Mouse (Mus musculus) small intestine, adult 2 months (tissue): ENCODE measurements around the gene Zdhhc16. TPM values are rescaled to one million over a fixed set of nuclear protein-coding genes. Genes with fewer than 3 reads are reported as not detected.
"Not testable (repeated sequence)": the region's sequence is repeated elsewhere in the genome, so short reads cannot be mapped to it uniquely, and the experiment has no call there.

Source experiments
- H3K27ac ChIP-seq: fragments of 200-500 bp; 2 replicates; pipeline ENCODE4 v1.5.1; 2012; ENCODE audit warnings: low read depth, low read length, control low read depth, inconsistent platforms; ENCODE audit not compliant: insufficient read depth
- H3K27me3 ChIP-seq: fragments of 200-500 bp; 2 replicates; pipeline ENCODE4 v1.6.1; 2012; ENCODE audit warnings: mild to moderate bottlenecking, moderate library complexity, low read length, inconsistent platforms; ENCODE audit not compliant: control insufficient read depth, insufficient read depth
- H3K36me3 ChIP-seq: fragments of 200-500 bp; 2 replicates; pipeline ENCODE4 v1.6.1; 2012; ENCODE audit warnings: mild to moderate bottlenecking, low read length, control low read depth, inconsistent platforms; ENCODE audit not compliant: control insufficient read depth, insufficient read depth
- H3K4me1 ChIP-seq: fragments of 200-500 bp; 2 replicates; pipeline ENCODE4 v1.6.1; 2012; ENCODE audit warnings: low read length, inconsistent platforms, mixed read lengths; ENCODE audit not compliant: control insufficient read depth, insufficient read depth, insufficient read length
- H3K4me3 ChIP-seq: fragments of 200-500 bp; 2 replicates; pipeline ENCODE4 v1.5.1; 2012; ENCODE audit warnings: low read depth, mild to moderate bottlenecking, control low read depth, inconsistent platforms, low read length, moderate library complexity
- CTCF ChIP-seq: fragments of 200-500 bp; IDR thresholded peaks from 2 replicates; pipeline ENCODE4 v1.5.1; 2012; ENCODE audit warnings: low read depth, mild to moderate bottlenecking, control low read depth, inconsistent platforms, low read length, moderate library complexity, mixed read lengths; ENCODE audit not compliant: insufficient replicate concordance, insufficient read length; ENCODE audit errors: extremely low read depth
- POLR2A ChIP-seq: fragments of 200-500 bp; IDR thresholded peaks from 2 replicates; pipeline ENCODE4 v1.6.1; 2012; ENCODE audit warnings: low read depth, mild to moderate bottlenecking, control low read depth, inconsistent platforms, low read length, moderate library complexity
- WGBS: fragments of 180-500 bp; shearing (Covaris S2); methylation state at CpG from one replicate; pipeline ENCODE4 v1.1.7; 2018; 5-methylcytosine and 5-hydroxymethylcytosine counted together
- polyA plus RNA-seq: library from polyadenylated mRNA; depleted of rRNA; stranded (reverse); fragments of >200 nt; gene quantifications from 2 replicates; pipeline ENCODE4 v1.2.3, GENCODE M21; 2012

Zdhhc16 gene
- polyA plus RNA-seq, 1 experiment: 42.0 TPM

GRCm38 (mm10) chr19:41908736-41909135, 24.5 kb upstream of the Zdhhc16 start:
- H3K36me3 ChIP-seq: peaks cover 1% of the 10 kb centered on the region; the same call in 1 of the 2 replicates
- 86% methylated on average over 3 of the region's 3 CpGs for WGBS
- H3K4me3 ChIP-seq: no peak overlapping the region
- no peaks in the 10 kb centered on the region for H3K27me3 ChIP-seq
- H3K4me1 ChIP-seq: peaks cover 10% of the 10 kb centered on the region; the same call in 1 of the 2 replicates
- no peak overlapping the region for H3K27ac ChIP-seq
- TF ChIP-seq CTCF: no peak
- no peak for TF ChIP-seq POLR2A

GRCm38 (mm10) chr19:41910396-41910795, 22.9 kb upstream of the Zdhhc16 start:
- no peak overlapping the region for H3K27ac ChIP-seq
- H3K4me1 ChIP-seq: peaks cover 12% of the 10 kb centered on the region; the same call in 1 of the 2 replicates
- H3K27me3 ChIP-seq: no peaks in the 10 kb centered on the region
- peaks cover 7% of the 10 kb centered on the region; the same call in 1 of the 2 replicates for H3K36me3 ChIP-seq
- no peak for TF ChIP-seq POLR2A
- TF ChIP-seq CTCF: no peak
- H3K4me3 ChIP-seq: no peak overlapping the region
- WGBS: 82% methylated on average over 2 of the region's 2 CpGs

GRCm38 (mm10) chr19:41911178-41912073, 21.9 kb upstream of the Zdhhc16 start, which contains the start of gene Pgam1:
Gene Pgam1 (plus strand): TSS chr19:41911923.
- 3% methylated on average over 51 of the region's 54 CpGs for WGBS

GRCm38 (mm10) chr19:41912121-41913080, 20.9 kb upstream of the Zdhhc16 start:
- TF ChIP-seq CTCF (no peak), POLR2A (peak; percentile 28; the same call in 1 of the 2 replicates)
- Histone ChIP-seq H3K27me3 (no peaks in the 10 kb centered on the region), H3K4me1 (peaks cover 6% of the 10 kb centered on the region; the same call in 1 of the 2 replicates), H3K27ac (peak overlapping the region; percentile 81), H3K4me3 (peak overlapping the region; percentile 98), H3K36me3 (peaks cover 22% of the 10 kb centered on the region)
- under 1% methylated on average over 53 of the region's 53 CpGs for WGBS

More at GRCm38 (mm10) chr19:41911178-41912073, 21.9 kb upstream of the Zdhhc16 start, which contains the start of gene Pgam1:
- peak within 1 kb of the TSS; percentile 98 for H3K4me3 ChIP-seq
- H3K36me3 ChIP-seq: peaks cover 14% of the 10 kb centered on the region
- H3K4me1 ChIP-seq: peaks cover 12% of the 10 kb centered on the region; the same call in 1 of the 2 replicates
- H3K27ac ChIP-seq: peak within 1 kb of the TSS; percentile 94
- no peaks in the 10 kb centered on the region for H3K27me3 ChIP-seq
- TF ChIP-seq CTCF: no peak
- no peak for TF ChIP-seq POLR2A

GRCm38 (mm10) chr19:41913774-41914591, 19.3 kb upstream of the Zdhhc16 start:
- TF ChIP-seq CTCF: no peak
- 55% methylated on average over 6 of the region's 6 CpGs for WGBS

GRCm38 (mm10) chr19:41914592-41914882, 18.7 kb upstream of the Zdhhc16 start:
- peaks cover 33% of the 10 kb centered on the region for H3K36me3 ChIP-seq
- H3K4me1 ChIP-seq, H3K27ac ChIP-seq, H3K4me3 ChIP-seq, H3K27me3 ChIP-seq: not testable (repeated sequence)

More at GRCm38 (mm10) chr19:41913774-41914591, 19.3 kb upstream of the Zdhhc16 start:
- Histone ChIP-seq H3K4me1 (peaks cover 6% of the 10 kb centered on the region; the same call in 1 of the 2 replicates), H3K4me3 (peak overlapping the region; percentile 32), H3K36me3 (peaks cover 28% of the 10 kb centered on the region), H3K27ac (no peak overlapping the region), H3K27me3 (no peaks in the 10 kb centered on the region)
